Mouse (Mus musculus) embryo, embryonic 11 days (tissue): ENCODE measurements at regions not wholly inside any gene's neighbourhood (a gene's known extent, or its start where the extent isn't known, plus 50 kb on each side); places are given as distances from the start of the nearest gene placed in this dataset.
"Not testable (repeated sequence)": the region's sequence is repeated elsewhere in the genome, so short reads cannot be mapped to it uniquely, and the experiment has no call there.

Experiments
- DNase-seq: peaks from one replicate; pipeline ENCODE4 v3.0.0-alpha.2; 2015

DNA sequence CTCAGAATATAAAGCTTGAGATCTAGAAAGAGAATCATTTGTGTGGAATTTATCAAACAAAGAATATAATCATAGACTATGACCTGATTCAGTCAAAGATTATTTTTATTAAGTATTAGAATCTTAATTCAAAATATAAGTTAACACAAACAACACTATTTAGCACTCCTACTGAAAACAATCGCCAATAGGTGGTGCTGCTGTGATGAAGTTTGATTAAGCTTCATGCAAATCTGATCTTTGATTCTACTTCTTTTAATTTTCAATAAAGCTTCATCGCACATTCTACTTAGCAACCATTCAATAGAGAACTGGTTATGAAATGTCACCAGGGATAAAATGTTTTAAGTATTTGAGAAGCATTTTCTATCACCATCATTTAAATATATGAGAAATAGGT, 1509.9 kb upstream of the Pcdh7 start:
- DNase-seq, result peak; percentile 7

DNA sequence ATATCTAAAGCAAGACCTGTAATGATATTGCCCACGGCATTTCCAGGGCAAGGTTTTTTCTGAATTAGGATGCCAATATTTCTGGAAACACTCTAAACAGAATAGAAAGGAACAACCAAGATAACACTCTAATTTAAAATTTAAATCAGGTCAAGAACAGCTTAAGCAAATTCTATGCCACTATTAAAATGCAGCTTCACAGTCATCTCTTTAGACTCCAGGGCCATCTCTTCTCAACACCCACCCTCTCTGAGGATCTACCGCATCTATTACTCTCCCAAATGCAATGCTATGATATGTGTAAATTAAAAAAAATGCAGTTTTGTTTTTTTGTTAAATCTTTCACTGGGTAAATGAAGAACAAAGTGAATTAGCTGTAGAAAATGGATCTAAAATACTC, 1501.9 kb upstream of the Pcdh7 start:
- DNase-seq, result no peak

DNA sequence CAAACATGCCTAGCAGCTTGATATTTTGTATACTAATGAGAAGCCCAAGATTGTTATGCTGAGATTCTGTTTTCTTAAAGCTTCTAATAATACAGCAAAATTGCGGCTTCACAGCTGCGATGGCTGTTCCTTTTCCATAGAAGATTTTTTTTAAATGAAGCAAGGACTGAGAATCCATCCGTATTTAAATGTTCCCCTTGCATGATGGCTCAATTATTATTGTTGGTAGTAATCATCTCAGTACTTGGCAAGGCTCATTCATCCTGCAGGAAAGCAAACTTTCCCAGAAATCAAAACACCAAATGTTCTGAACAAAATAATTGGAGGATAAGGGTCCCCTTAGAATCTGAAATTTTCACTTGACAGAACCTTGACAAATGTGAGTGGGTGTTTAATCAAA, 1451.6 kb upstream of the Pcdh7 start:
- DNase-seq, result no peak

DNA sequence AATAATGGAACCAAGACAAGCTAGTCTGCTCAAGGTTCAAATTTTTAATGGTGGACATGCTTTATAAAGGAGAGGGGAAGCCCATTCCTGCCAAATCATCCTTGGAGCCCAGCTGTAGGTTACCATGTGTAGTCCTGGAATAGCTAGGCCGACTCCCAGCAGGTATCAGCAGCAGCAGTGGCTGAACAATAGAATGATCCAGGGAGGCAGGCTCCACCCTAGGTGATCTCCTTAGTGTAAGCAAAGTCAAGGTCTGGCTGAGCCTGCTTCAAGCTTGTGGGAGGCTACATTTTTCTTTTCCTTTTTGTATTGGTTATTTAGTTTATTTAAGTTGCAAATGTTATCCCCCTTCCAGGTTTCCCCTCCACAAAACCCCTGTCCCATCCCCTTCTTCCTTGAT, 1426.1 kb upstream of the Pcdh7 start:
- not testable (repeated sequence) for DNase-seq
